Mouse (Mus musculus) heart, embryonic 11.5 days (tissue): Measurements from ENCODE around the gene Spata16. TPM values are rescaled to one million over a fixed set of nuclear protein-coding genes. Genes with fewer than 3 reads are reported as not detected.

Experiments used
- ATAC-seq: fragments of 200-750 bp; cut with Nextera tagmentation; replicated peaks from 2 replicates; pipeline ENCODE4 v1.8.0; 2017; ENCODE audit warnings: moderate library complexity; ENCODE audit not compliant: insufficient number of reproducible peaks, low FRiP score, low TSS enrichment
- H3K27ac ChIP-seq: fragments of 300-500 bp; sonication (generic); 2 replicates; pipeline ENCODE4 v1.5.1; 2014; ENCODE audit warnings: mild to moderate bottlenecking, low read depth, low read length
- H3K27me3 ChIP-seq: fragments of 300-500 bp; sonication (generic); 2 replicates; pipeline ENCODE4 v1.6.1; 2014; ENCODE audit warnings: mild to moderate bottlenecking, low read length, mixed read lengths; ENCODE audit not compliant: control insufficient read depth, insufficient read depth
- H3K36me3 ChIP-seq: fragments of 300-500 bp; sonication (generic); 2 replicates; pipeline ENCODE4 v1.6.1; 2014; ENCODE audit warnings: mild to moderate bottlenecking, low read length, moderate library complexity, mixed read lengths; ENCODE audit not compliant: control insufficient read depth, insufficient read depth
- H3K4me1 ChIP-seq: fragments of 300-500 bp; sonication (generic); 2 replicates; pipeline ENCODE4 v1.6.1; 2014; ENCODE audit warnings: low read length; ENCODE audit not compliant: control insufficient read depth, insufficient read depth
- H3K4me2 ChIP-seq: fragments of 300-500 bp; sonication (generic); 2 replicates; pipeline ENCODE4 v1.6.1; 2014; ENCODE audit warnings: mild to moderate bottlenecking, moderate library complexity
- H3K4me3 ChIP-seq: fragments of 300-500 bp; sonication (generic); 2 replicates; pipeline ENCODE4 v1.5.1; 2014; ENCODE audit warnings: low read depth, low read length
- H3K9ac ChIP-seq: fragments of 300-500 bp; sonication (generic); 2 replicates; pipeline ENCODE4 v1.6.1; 2014; ENCODE audit warnings: mild to moderate bottlenecking, low read depth, low read length, moderate library complexity
- H3K9me3 ChIP-seq: fragments of 300-500 bp; sonication (generic); replicated peaks from 2 replicates; pipeline ENCODE4 v1.6.1; 2016; ENCODE audit warnings: low read length; ENCODE audit not compliant: control insufficient read depth
- WGBS: fragments of 180-500 bp; shearing (Covaris S2); extraction: QIAGEN DNeasy Blood & Tissue Kit; methylation state at CpG from one replicate; pipeline ENCODE4 v1.1.7; 2014; ENCODE audit not compliant: insufficient replicate concordance; 5-methylcytosine and 5-hydroxymethylcytosine counted together
- polyA plus RNA-seq: library from polyadenylated mRNA; unstranded; fragments of >200 nt; fragmentation: Nextera tagmentation; extraction: Ambion mirVana; gene quantifications from 2 replicates; pipeline ENCODE4 v1.2.1, GENCODE M21; 2014

The Spata16 gene
- polyA plus RNA-seq, 1 experiment from 2014 or later: not detected

DNA sequence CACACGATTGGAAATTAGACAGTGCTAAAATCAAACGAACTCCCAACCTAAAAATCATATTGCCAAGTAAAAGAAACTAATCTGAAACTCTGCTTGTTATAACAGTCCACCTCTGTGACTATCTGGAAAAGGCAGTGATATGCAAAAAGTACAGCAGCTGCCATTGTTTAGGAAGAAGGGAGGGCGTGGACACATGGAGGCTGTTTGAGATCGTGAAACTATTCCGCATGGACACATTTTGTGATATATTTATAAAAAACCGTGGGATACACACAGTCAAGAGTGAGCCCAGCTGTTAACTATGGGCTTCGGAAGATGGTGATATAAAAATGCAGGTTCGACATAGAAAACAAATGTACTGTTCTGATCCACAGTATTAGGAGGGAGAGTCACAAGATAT, 176.9 kb downstream of the Spata16 start:
- Histone ChIP-seq H3K9ac (no peak overlapping the region), H3K27me3 (no peaks in the 10 kb centered on the region), H3K4me2 (no peak overlapping the region), H3K36me3 (no peaks in the 10 kb centered on the region), H3K4me3 (no peak overlapping the region), H3K9me3 (no peaks in the 10 kb centered on the region), H3K27ac (no peak overlapping the region), H3K4me1 (no peaks in the 10 kb centered on the region)
- no peak for ATAC-seq
- 76% methylated on average over 8 of the region's 8 CpGs for WGBS

DNA sequence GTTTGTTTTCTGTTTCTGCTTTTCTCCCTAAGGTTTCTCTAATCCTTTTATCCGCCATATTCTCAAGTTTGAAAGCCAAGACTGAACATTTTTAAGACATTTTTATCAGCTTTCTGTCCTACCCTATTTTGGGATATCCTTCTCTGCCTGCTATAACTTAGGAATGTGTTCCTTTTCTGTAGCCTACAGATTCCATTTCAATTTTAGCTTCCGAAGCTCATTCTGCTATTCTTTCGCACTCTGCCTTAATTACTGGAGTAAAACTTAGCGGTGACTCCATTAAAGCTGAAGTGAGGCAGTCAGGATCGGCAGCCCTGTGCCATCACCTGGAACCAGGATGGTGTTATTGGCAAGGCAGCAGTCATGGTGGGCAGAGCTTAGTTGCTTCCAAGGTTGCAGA, 178.3 kb downstream of the Spata16 start:
- Histone ChIP-seq H3K9me3 (no peaks in the 10 kb centered on the region), H3K27ac (no peak overlapping the region), H3K9ac (no peak overlapping the region), H3K4me1 (no peaks in the 10 kb centered on the region), H3K27me3 (no peaks in the 10 kb centered on the region), H3K36me3 (no peaks in the 10 kb centered on the region), H3K4me2 (no peak overlapping the region), H3K4me3 (no peak overlapping the region)
- 90% methylated on average over 5 of the region's 5 CpGs for WGBS
- ATAC-seq: no peak

DNA sequence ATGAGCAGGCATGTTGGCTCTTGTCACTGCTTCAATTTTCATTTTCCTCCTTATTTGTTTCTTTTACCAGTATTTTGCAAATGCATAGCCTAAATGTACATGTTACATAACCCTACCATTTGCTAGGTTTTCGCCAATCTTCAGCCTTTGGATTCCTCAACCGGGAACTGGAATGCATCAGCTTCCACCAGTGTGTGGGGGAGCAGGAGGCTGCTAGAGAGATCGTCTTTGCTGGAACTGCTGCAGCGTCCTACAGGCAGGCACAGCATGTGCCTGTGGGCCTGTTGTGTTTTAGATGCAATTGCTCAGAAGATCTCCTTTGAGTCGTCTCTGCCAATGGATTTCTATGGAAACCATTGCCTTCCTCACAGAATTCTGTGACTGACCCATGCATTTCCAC, 182.0 kb downstream of the Spata16 start:
- Histone ChIP-seq H3K36me3 (no peaks in the 10 kb centered on the region), H3K4me3 (no peak overlapping the region), H3K9ac (no peak overlapping the region), H3K4me1 (no peaks in the 10 kb centered on the region), H3K27me3 (no peaks in the 10 kb centered on the region), H3K9me3 (no peaks in the 10 kb centered on the region), H3K4me2 (no peak overlapping the region), H3K27ac (no peak overlapping the region)
- 44% methylated on average over 5 of the region's 5 CpGs for WGBS
- no peak for ATAC-seq

DNA sequence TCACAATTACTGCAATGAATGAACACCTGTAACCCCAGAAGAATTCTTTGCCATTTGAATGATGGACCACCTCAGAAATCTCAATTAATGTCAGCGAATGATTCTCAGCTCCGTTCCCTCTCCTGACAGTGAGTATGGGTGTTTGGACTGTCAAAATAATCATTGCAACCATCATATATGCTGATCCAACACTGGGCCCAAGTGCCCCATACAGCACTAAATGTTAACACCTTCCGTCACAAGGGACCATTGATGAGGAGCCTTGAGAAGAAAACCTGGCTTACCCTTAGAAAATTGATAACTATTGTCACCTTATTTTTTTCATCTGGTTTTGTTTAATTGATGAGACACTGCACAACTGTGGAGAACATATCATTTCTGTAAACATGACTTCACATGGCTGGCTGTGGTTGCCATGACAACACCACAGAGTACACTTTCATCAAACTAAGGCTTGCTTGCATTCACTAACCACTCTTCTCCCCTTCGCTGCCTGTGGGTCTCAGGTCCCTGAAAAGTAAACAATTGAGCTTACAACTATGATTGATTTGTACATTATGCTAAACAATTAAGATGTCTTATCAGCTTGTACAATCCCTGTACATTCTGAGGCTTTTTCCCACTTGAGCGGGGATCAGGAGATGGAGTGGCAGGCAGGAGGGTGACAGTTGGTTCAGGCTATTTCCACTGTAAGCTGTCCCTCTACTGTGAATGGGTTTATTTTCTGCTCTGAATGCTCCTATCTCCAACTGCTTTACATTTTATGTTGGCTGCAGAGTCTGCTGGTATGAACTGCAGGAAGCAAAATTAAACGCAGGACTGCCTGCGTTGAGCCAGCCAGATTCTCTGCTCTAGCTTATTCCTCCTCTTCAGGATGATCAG, 189.8 kb downstream of the Spata16 start:
- Histone ChIP-seq H3K4me1 (no peaks in the 10 kb centered on the region), H3K9ac (no peak overlapping the region), H3K27ac (no peak overlapping the region), H3K9me3 (no peaks in the 10 kb centered on the region), H3K27me3 (no peaks in the 10 kb centered on the region), H3K4me3 (no peak overlapping the region), H3K4me2 (no peak overlapping the region), H3K36me3 (no peaks in the 10 kb centered on the region)
- 75% methylated on average over 7 of the region's 7 CpGs for WGBS
- ATAC-seq: no peak

DNA sequence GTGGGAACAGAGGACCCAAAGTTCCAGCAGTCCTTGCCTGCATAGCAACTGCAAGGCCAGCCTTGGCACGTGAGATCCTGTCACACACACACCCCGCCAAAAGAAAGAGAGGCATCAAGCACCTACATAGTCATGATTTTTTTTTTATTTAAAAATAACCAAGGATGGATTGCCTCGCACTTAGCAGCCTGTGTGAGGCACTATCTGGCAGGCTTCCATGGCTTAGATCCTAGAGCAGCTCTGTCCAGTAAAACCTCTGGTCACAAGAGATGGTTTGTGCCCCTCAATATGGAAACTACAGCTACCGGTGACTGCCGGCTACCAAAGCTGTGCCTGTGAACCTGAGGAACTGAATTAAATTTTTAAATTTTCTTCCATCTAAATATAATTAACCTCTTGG, 195.5 kb downstream of the Spata16 start:
- no peak overlapping the region for H3K4me3 ChIP-seq

DNA sequence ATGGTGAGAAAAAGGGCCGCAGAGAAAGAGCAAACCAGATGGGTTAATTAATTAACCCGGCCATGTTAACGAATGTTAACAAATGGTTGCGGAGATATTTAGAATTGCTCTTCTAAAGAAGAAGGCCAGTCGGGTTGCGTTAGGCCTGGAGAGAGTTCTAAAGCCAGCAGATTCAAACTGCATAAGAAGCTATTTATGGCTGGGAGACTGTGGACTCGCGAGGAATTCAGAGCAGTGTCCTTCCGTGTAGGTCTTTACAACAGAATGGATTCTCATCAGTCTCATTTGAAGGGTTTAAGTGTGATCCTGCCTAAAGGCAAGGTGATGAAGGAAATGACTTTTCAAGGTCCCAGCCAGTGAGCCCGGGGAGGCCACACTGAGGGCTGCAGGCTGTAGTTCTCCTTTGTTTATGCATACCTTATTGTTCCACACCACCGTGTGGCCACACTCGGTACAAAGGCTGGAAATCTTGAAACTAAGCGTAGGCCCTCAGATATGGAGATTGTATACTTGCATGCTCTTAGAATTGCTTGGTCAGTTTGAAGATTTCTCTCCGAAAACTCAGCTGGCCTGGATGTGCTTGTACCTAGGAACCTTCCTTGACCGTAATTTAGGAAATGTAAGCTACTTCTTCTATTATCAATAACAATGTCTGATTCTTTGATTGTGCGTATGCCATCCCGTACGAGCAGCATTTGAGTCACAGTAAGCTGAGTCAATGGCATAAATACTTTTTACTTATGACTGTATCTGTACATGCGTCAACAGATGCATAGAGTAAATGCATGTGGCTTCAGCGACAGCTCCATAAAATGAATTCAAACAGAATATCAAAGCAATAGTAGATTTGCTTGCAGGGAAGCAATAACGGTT, 197.0 kb downstream of the Spata16 start:
- 0 out of 2 replicates have a peak, but pooled peaks have one; percentile 42 for ATAC-seq
- Histone ChIP-seq H3K9me3 (no peaks in the 10 kb centered on the region), H3K4me1 (no peaks in the 10 kb centered on the region; the same call in 1 of the 2 replicates), H3K4me2 (no peak overlapping the region), H3K27me3 (no peaks in the 10 kb centered on the region), H3K9ac (no peak overlapping the region), H3K4me3 (no peak overlapping the region), H3K27ac (no peak overlapping the region), H3K36me3 (no peaks in the 10 kb centered on the region)
- WGBS: 66% methylated on average over 21 of the region's 21 CpGs

More for the DNA sequence above, 195.5 kb downstream of the Spata16 start:
- H3K27ac ChIP-seq: no peak overlapping the region
- ATAC-seq: no peak
- WGBS: 79% methylated on average over 5 of the region's 5 CpGs
- no peak overlapping the region for H3K4me2 ChIP-seq
- H3K9me3 ChIP-seq: no peaks in the 10 kb centered on the region
- no peaks in the 10 kb centered on the region for H3K27me3 ChIP-seq
- no peaks in the 10 kb centered on the region; the same call in 1 of the 2 replicates for H3K4me1 ChIP-seq
- H3K9ac ChIP-seq: no peak overlapping the region
- H3K36me3 ChIP-seq: no peaks in the 10 kb centered on the region

DNA sequence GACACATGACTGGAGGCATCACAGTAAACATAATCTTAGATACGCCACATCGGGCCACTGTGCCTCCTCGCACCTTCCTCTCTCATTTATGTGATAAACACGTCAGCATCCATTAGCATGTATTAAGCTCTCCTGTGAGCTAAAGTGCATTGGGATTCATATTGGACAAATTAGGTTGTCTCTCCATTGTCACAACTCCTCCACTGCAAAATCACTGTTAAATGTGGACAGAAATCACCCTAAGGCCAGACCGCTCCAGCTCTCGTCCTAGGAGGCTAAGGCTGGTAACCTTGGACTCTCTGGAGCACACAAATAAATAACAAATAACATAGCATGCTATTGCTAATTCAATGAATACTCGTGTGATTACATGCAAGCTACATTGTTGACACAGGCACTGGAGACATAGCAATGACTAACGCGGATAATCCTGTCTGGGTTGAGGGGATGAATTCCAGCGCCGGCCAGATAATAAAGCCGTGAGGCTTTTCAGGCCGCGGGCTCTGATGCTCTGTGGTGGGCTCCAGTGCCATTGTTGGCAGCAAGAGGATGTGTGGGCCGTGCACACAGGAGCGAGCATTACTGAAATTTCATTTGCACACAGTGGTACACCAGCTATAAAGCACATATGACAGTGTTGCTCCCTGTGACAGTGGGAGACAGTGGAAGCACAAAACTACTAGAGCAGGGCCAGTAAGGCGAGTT, 197.8 kb downstream of the Spata16 start:
- H3K27ac ChIP-seq: no peak overlapping the region
- H3K9me3 ChIP-seq: no peaks in the 10 kb centered on the region
- 83% methylated on average over 17 of the region's 17 CpGs for WGBS
- no peak for ATAC-seq
- no peaks in the 10 kb centered on the region for H3K27me3 ChIP-seq
- H3K9ac ChIP-seq: no peak overlapping the region
- H3K36me3 ChIP-seq: no peaks in the 10 kb centered on the region
- H3K4me3 ChIP-seq: no peak overlapping the region
- no peak overlapping the region for H3K4me2 ChIP-seq
- no peaks in the 10 kb centered on the region; the same call in 1 of the 2 replicates for H3K4me1 ChIP-seq

DNA sequence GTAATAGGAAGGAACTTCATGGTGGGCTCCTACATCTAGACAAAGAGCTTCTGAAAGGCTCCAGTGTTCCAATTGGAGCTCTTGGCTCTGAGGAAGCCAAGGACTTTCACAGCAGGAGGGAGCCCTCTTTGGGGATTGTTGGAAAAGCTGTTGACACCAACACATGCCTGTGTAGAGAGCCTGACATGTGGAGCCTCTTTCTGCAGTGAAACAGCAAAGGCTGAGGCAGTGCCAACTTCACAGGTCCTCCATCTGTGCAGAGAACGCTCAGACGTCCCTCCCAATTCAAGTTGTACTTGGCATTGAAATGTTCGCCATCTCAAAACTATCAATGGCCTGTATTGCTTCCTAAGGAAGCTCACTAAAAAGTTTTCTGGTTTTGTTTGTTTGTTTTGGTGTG, 207.6 kb downstream of the Spata16 start:
- H3K27ac ChIP-seq: no peak overlapping the region
- H3K9me3 ChIP-seq: no peaks in the 10 kb centered on the region
- no peak overlapping the region for H3K4me2 ChIP-seq
- ATAC-seq: no peak
- 83% methylated on average over 3 of the region's 3 CpGs for WGBS
- H3K4me3 ChIP-seq: no peak overlapping the region
- no peaks in the 10 kb centered on the region for H3K27me3 ChIP-seq
- H3K9ac ChIP-seq: no peak overlapping the region
- H3K4me1 ChIP-seq: no peaks in the 10 kb centered on the region
- H3K36me3 ChIP-seq: no peaks in the 10 kb centered on the region
